Mouse (Mus musculus) macrophage (primary cell): ENCODE results near the gene Sap30bp. TPM values are rescaled to one million over a fixed set of nuclear protein-coding genes. Genes with fewer than 3 reads are reported as not detected.
A peak's percentile ranks its signal among the peaks of the same experiment; 100 is the strongest.

ENCODE experiments used
- H3K27ac ChIP-seq: fragments of 350-480 bp; formaldehyde crosslinking; 2 replicates; pipeline ENCODE4 v1.9.0; 2021
- H3K36me3 ChIP-seq: fragments of 350-480 bp; formaldehyde crosslinking; 2 replicates; pipeline ENCODE4 v1.9.0; 2021; ENCODE audit errors: inconsistent target
- H3K4me3 ChIP-seq: fragments of 350-480 bp; formaldehyde crosslinking; 2 replicates; pipeline ENCODE4 v1.9.0; 2021; ENCODE audit errors: inconsistent target
- H3K79me2 ChIP-seq: fragments of 350-480 bp; formaldehyde crosslinking; 2 replicates; pipeline ENCODE4 v1.9.0; 2021; ENCODE audit errors: inconsistent target
- WGBS: methylation state at CpG from one replicate; pipeline ENCODE4 v1.1.7; 2026; ENCODE audit warnings: inconsistent platforms; ENCODE audit not compliant: missing documents; 5-methylcytosine and 5-hydroxymethylcytosine counted together
- polyA plus RNA-seq: library from polyadenylated mRNA; stranded (reverse); fragments of 250-400 nt; gene quantifications from 3 replicates; pipeline ENCODE4 v1.2.4, GENCODE M21; 2018; ENCODE audit warnings: inconsistent platforms

The Sap30bp gene
- polyA plus RNA-seq, 1 experiment from 2014 or later: 51.8 TPM

GRCm38 (mm10) chr11:115995256-115995655 is 62.2 kb downstream of the Sap30bp start:
- Histone ChIP-seq H3K79me2 (no peaks in the 10 kb centered on the region), H3K27ac (no peak overlapping the region), H3K4me3 (no peak overlapping the region), H3K36me3 (no peaks in the 10 kb centered on the region)
- WGBS: 96% methylated on average over 3 of the region's 3 CpGs

DNA sequence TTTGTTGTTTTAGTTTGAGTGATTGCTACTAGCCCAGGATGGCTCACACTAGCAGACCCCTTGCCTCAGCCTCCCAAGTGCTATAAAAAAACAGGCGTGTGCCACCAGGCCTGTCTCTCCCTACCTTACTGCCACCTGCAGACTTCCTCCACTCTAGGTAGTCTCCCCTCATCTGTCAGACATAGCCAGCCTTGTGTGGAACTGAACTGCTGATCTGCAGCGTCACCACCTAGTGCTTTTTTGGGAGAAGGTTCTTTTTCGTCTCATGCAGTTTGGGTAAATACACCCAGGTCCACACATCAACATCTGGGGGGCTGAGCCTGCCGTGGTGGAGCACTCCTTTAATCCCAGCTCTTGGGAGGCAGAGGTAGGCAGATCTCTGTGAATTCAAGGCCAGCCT is 64.0 kb downstream of the Sap30bp start:
- no peak overlapping the region for H3K27ac ChIP-seq
- WGBS: 88% methylated on average over 4 of the region's 4 CpGs
- H3K4me3 ChIP-seq: no peak overlapping the region
- H3K36me3 ChIP-seq: no peaks in the 10 kb centered on the region
- no peaks in the 10 kb centered on the region for H3K79me2 ChIP-seq

- WGBS: 93% methylated on average over 5 of the region's 5 CpGs
- Histone ChIP-seq H3K36me3 (no peaks in the 10 kb centered on the region), H3K27ac (no peak overlapping the region), H3K4me3 (no peak overlapping the region), H3K79me2 (no peaks in the 10 kb centered on the region)
Observed at GRCm38 (mm10) chr11:115997662-115998061, 64.6 kb downstream of the Sap30bp start.

DNA sequence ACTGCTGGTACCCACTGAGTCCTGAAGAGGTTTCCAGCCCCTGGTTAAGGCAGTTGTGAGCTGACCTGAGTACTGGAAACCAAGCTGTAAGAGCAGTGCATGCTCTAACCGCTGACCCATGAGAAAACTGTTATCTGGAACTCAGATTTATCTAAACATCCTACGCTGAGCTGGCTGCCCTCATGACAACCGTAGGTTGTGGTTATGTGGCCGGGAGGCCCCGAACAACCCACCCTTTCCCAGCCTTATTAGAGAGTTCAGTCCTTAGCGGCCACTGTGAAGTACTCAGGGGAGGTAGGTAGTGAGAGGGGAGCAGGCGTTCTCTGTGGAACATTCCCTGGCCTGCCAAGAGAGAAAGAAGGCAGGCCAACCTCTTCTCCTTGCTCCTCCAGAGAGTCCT is 65.9 kb downstream of the Sap30bp start:
- Histone ChIP-seq H3K36me3 (no peaks in the 10 kb centered on the region), H3K27ac (no peak overlapping the region), H3K79me2 (no peaks in the 10 kb centered on the region), H3K4me3 (no peak overlapping the region)
- 38% methylated on average over 7 of the region's 7 CpGs for WGBS

GRCm38 (mm10) chr11:115999538-116000143 is 66.6 kb downstream of the Sap30bp start:
- Histone ChIP-seq H3K27ac (no peak overlapping the region), H3K36me3 (no peaks in the 10 kb centered on the region), H3K4me3 (no peak overlapping the region), H3K79me2 (no peaks in the 10 kb centered on the region)
- WGBS: 7% methylated on average over 14 of the region's 14 CpGs

GRCm38 (mm10) chr11:116000607-116001006 is 67.5 kb downstream of the Sap30bp start:
- no peak overlapping the region for H3K4me3 ChIP-seq
- no peaks in the 10 kb centered on the region for H3K79me2 ChIP-seq
- H3K27ac ChIP-seq: no peak overlapping the region
- no peaks in the 10 kb centered on the region for H3K36me3 ChIP-seq
- WGBS: 88% methylated on average over 10 of the region's 10 CpGs

GRCm38 (mm10) chr11:116001725-116002124 is 68.6 kb downstream of the Sap30bp start:
- 71% methylated on average over 6 of the region's 6 CpGs for WGBS
- Histone ChIP-seq H3K79me2 (no peaks in the 10 kb centered on the region), H3K36me3 (no peaks in the 10 kb centered on the region), H3K27ac (no peak overlapping the region), H3K4me3 (no peak overlapping the region)

DNA sequence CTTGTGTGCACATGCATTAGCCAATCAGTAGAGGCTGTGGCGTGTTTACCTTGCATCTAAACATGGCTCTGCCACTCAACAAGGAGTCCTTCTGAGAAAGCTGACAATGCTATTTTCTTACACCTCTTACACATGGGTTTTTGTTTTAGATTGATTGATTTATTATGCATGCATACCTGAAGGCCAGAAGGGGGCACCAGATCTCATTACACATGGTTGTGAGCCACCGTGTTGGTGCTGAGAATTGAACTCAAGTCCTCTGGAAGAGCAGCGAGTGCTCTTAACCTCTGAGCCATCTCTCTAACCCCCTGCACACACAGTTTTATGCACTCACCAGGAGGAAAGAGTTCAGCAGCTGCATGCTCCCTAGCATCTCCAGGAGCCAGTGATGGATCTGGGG is 69.8 kb downstream of the Sap30bp start:
- H3K36me3 ChIP-seq: no peaks in the 10 kb centered on the region
- H3K79me2 ChIP-seq: no peaks in the 10 kb centered on the region
- H3K4me3 ChIP-seq: no peak overlapping the region
- no peak overlapping the region for H3K27ac ChIP-seq
- 97% methylated on average over 3 of the region's 3 CpGs for WGBS

- H3K4me3 ChIP-seq: peak overlapping the region; percentile 16; the same call in 1 of the 2 replicates
- H3K79me2 ChIP-seq: no peaks in the 10 kb centered on the region
- H3K27ac ChIP-seq: no peak overlapping the region
- WGBS: 31% methylated on average over 7 of the region's 8 CpGs
- H3K36me3 ChIP-seq: no peaks in the 10 kb centered on the region; the same call in 1 of the 2 replicates
Observed at GRCm38 (mm10) chr11:116004186-116004823, 71.2 kb downstream of the Sap30bp start.

GRCm38 (mm10) chr11:116004840-116005700 is 72.0 kb downstream of the Sap30bp start:
- Histone ChIP-seq H3K36me3 (no peaks in the 10 kb centered on the region; the same call in 1 of the 2 replicates), H3K27ac (peak overlapping the region; percentile 55), H3K79me2 (no peaks in the 10 kb centered on the region), H3K4me3 (peak overlapping the region; percentile 24)
- 10% methylated on average over 54 of the region's 54 CpGs for WGBS

- Histone ChIP-seq H3K4me3 (no peak overlapping the region; the same call in 1 of the 2 replicates), H3K36me3 (no peaks in the 10 kb centered on the region; the same call in 1 of the 2 replicates)
- WGBS: 88% methylated on average over 9 of the region's 9 CpGs
Observed at GRCm38 (mm10) chr11:116005701-116006419, 72.8 kb downstream of the Sap30bp start.

GRCm38 (mm10) chr11:116007095-116007850 is 74.2 kb downstream of the Sap30bp start:
- no peak overlapping the region for H3K4me3 ChIP-seq
- H3K36me3 ChIP-seq: no peaks in the 10 kb centered on the region; the same call in 1 of the 2 replicates
- no peak overlapping the region for H3K27ac ChIP-seq
- 96% methylated on average over 28 of the region's 28 CpGs for WGBS
- no peaks in the 10 kb centered on the region for H3K79me2 ChIP-seq

More at GRCm38 (mm10) chr11:116005701-116006419, 72.8 kb downstream of the Sap30bp start:
- no peaks in the 10 kb centered on the region for H3K79me2 ChIP-seq
- H3K27ac ChIP-seq: peak overlapping the region; percentile 55; the same call in 1 of the 2 replicates

DNA sequence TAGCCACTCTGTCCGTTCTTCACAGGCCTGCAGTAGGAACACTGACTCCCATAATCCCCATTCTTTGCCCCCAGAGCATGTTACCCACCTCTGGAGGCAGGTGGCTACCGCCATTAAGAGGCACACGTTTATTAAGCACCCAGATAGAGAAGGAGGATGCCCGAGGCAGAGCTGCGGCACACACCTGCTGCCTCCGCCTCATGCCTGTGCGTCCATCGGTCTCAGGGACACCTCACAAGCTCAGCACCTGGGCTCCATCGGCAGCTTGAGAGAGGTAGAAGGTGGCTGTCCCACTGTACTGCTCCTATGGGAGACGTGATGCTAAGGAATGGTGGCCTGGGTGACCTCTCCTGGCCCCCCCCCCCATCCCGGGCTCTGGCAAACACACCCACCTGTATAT is 75.3 kb downstream of the Sap30bp start:
- no peaks in the 10 kb centered on the region; the same call in 1 of the 2 replicates for H3K36me3 ChIP-seq
- H3K27ac ChIP-seq: no peak overlapping the region
- WGBS: 94% methylated on average over 11 of the region's 11 CpGs
- no peaks in the 10 kb centered on the region for H3K79me2 ChIP-seq
- no peak overlapping the region for H3K4me3 ChIP-seq
